Mouse (Mus musculus) retina, embryonic 14.5 days (tissue): ENCODE measurements around the gene Pnma1.
A peak's percentile ranks its signal among the peaks of the same experiment; 100 is the strongest.

Experiments
- DNase-seq: peaks from one replicate; pipeline ENCODE4 v3.0.0-alpha.2; 2015; ENCODE audit warnings: low spot score

The Pnma1 gene

DNA sequence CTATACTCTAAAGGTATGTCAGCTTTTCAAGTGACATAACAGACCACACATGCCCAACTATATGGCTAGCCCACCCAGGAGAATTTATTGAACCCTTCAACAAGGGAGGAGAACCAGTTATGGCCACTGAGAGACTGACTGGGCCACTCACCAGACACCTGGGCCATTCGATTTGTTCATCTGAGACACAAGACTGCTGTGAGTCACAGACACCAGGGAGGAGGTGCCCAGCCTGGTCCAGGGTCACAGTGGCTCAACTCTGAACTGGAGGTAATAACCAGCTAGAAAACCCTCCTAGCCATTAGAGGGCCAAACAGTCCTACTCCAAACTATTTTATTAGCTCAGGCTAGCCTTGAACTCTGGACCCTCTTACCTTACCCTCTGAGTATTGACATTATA, 29.8 kb upstream of the Pnma1 start:
- DNase-seq, result no peak

DNA sequence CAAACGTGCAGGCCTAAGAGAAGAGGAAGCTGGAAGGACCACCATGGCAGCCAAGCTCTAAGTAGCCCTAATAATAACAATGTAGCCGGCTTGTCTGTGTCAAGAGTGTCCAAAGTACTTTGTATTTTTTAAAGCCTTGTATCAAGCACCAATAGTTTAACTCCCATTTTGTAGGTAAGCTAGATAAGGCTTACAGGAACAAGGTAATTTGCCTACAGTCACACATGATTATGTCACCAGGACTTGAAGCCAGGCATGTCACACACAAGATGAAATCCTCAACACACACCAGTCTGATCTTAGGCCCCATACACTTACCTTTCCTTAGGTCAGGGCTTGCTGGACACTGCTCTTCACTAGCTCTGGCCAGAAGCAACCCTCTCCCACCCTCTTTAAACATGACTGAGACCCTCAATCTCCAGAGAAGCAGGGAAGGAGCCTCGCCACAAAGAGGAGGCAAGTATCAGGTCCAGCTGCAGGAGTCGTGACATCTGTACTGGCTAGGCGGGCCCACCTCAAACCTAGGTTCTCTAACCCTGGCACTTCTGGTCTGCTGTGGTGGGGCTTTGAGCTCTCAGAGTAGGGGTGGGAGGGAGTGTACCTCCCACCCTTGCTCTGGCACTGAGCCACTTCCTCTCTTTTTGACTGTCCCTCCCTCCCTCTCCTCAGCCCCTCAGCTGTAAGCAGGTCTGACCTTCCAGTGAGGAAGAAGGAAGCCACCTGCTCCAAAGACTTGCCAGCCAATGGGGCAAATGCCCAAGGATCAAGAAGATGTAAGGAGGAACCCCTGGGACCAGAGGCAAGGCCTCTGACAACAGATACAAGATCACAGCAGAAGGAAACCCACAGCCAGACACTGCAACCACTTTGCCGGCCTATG, 28.8 kb upstream of the Pnma1 start:
- DNase-seq, result no peak

DNA sequence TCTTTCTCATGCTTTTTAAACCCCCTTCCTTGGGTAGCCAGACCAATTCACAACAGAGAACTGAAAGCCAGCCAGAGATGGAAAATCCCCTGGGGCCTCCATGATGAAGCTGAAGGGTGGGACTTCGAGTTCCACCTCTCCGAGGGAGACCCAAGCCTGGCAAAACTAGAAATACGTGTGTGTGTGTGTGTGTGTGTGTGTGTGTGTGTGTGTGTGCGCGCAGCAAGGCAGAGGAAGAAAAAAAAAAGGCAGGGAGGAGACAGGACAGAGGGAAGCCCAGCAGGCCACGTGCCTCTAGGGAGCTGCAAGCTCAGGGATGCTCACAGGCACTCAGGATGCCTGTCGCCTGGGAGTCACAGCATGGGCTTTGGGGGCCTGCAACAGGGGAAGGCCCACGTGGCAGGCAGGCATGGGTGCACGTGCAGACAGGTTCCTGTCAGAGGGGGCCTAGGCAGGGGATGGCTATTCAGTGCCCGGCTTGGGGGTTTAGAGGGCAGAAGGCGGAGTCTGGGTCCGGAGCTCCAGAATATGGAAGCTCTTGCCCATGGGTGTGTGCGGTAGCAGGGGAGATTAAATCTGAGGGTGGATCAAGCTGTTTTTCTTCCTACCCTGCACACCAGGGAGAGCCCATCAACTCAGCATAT, 28.0 kb upstream of the Pnma1 start:
- peak; percentile 61 for DNase-seq

DNA sequence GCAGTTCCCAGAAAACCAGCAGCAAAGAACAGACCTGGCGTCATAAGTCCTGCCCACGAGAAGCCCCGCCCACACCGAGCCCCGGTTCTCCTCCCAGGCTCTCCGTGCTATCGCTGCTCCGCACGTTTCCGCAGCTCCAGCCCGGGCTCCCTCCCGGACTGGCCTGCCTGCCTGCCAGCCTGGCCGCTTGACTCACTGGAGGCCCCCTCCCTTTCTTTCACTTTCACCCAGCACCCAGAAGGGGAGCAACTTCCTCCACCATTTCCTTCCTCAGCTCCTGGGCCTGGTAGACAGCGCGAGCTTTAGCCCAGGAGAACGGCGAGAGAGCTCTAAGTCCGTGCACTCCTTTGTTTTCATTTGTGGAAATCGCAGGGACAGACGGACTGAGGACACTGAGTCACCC, 27.4 kb upstream of the Pnma1 start:
- DNase-seq, result peak; percentile 78

DNA sequence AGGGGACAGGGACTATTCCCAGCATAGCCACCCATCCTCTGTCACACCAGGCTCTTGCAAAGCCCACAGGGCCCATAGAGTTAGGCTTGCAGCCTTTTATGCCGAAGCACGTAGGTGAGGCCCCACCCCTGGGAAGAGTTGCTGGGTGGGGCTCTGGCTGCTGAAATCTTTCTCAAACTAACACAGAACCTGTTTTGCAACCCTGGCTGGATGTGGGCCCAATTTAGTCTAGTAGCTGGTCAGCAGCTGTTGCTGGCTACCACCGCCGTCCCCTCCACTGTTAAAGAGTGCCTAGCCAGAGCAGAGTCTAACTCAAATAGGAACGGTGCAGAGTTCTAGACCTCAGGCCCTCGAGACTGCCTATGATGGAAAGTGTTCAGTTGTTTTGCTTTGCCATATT, 26.6 kb upstream of the Pnma1 start:
- no peak for DNase-seq

DNA sequence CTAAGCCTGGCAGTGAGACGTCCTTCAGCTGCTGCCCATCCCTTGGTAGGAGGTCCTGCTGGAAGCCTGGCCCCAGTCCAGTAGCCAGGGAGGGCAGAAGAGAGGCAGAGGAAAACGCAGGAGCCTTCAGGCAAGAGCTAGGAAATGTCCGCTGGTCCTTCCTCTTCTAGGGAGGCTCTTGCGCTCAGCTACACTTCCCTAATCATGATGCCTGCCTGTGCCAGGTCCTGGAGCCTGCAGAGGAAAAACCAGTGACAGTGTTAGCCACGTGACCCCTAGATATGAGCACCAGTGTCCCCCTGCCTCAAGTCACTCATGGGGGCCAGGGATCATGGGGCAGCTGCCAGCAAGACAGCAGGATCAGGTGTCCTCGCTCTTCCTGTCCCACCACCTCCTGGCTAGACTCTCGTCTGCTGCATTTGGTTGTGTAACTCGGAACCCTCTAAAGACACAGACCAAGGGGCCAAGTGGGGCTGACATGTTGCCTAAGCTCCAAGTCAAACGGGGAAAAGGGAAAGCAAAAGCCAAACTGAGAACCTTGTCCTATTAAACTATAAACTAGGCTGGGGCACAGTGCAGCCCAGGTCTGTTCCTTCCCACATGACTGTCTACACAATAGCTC, 26.0 kb upstream of the Pnma1 start:
- no peak for DNase-seq

DNA sequence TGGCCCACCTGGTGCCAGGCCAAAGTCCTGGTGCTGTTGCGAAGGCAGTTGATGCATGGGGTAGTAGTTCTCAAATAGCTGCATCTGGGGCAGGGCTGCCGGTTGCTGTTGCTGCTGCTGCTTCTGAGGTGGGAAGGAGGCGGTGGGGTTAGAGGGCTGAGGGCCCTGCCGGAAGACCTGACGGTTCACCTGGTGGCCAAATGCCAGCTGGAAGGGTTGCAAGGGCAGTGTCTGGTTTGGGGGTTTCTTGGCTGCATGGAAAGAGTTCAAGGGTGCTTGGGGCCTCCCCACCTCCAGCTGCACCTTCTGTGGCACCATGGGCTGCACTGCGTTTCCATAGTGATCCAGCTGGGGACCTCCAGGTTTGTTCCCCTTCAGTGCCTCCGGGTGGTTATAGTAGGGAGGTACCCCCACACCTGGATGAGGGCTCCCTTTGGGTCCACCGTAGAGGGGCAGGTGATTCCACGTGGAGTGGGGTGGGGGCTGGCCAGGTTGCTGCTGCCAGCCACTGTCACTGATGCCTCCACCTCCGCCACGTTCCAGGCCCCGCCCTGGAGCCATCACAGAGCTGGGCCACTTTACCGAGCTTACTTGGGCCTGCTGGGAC, 25.1 kb upstream of the Pnma1 start:
- DNase-seq, result no peak

DNA sequence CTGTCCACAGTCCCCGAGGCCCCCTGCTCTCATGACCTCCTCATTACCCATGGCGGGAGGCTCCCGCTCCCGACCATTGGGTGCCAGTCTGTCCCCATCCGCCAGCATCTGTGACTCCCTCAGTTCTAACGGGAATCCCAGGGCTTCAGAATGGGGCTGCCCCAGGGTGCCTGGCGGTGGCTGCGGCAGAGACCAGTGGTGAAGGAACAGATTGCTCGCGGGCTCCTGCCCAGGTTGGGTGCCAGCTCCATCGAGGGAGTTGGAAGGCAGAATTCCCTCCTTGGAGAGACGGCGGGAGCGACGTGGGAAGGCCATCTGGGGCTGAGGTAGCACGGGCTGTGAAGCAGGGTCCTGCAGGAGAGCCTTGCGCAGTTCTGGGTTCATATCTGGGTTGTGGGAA, 24.6 kb upstream of the Pnma1 start:
- no peak for DNase-seq

DNA sequence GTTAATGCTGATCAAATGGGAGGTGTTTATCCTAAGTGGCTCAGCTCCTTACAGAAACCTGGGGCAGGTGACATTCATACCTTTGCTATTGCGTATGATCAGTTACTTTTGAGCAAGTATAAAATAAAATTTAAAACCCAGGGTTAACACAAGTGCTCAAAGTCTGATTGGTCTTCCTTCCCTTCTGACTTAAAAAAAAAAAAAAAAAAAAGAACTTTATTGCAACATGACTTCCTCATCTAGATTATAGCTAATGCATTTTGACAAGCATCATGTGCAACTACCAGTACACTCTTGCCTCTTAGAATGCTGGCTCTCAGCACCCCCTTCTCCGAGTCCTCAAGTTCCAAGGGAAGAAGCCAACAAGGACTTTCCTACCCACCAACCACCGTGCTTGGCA, 23.9 kb upstream of the Pnma1 start:
- DNase-seq, result no peak

DNA sequence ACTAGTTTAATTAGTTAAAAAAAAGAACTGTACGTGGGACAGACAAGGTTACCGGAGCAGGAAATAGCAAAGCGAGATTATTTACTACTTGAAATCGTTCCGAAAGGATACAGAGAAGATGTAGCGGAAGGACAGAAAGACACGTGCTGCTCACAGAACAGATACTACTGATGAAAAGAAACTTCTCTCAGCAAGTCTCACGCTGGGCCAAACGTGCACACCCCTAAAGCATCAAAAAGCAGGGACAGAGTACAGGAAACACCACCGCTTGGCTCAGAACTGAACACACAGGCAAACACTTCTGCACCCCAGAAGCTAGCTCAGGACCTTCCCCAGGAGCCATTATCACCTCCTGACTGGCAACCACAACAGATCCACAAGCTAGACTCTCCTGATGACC, 22.3 kb upstream of the Pnma1 start:
- DNase-seq, result no peak

DNA sequence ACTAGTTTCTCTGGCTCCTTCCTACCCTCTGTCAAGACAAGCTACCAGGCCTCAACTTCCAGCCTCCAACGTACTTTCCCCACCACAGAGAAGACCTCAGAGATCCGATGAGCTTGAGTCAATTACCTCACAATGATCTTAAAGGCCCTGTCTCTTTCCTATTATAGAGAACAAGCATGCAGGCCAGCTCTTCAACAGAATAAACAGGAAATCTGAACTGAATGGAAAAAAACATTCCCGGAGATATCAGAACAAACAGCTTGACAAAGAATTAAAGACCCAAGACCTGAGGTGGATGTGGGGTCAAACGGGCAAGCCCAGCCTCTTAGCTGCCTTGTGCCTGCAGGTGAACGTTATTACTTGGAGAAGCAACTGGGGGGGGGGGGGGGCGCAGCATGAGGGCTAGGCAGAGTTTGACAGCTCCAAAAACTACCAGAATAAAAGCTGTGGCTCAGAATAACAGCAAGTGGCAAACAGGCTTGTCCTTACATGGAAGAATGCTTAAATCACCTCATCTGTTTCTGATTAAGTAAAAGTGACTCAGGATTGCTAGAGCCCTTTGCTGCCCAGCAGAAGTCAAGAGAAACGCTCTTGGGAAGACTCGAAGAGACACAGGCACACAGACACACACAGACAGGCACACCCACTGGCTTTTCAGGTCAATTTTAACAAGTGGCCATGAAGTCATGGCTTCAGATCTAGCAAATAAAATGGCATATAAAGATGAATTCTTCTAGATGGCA, 17.5 kb upstream of the Pnma1 start:
- DNase-seq, result no peak

DNA sequence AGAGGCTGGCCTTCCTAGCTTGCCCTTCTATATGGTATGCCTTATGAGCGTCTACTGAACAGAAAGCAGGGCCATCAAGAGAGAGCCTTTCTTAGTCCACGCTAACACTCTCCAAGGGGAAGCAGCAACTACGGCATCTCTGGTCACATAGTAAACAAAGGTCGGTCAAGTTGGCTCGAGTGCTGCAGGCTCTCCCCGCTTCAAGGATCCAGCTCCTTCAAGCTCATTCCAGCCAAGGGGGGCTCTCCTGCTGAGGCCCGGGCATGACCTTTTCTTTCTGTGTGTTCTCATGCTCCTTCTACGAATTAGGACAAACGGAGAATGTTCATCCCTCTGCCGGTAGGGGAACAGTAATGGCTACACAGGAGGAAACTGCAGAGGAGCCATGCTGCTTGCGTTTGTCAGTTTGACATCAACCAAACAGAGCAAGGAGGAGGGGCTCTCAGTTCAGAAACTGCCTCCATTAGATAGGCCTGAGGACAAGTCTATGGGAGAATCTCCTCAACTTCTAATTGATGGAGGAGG, 15.4 kb upstream of the Pnma1 start:
- DNase-seq, result no peak

DNA sequence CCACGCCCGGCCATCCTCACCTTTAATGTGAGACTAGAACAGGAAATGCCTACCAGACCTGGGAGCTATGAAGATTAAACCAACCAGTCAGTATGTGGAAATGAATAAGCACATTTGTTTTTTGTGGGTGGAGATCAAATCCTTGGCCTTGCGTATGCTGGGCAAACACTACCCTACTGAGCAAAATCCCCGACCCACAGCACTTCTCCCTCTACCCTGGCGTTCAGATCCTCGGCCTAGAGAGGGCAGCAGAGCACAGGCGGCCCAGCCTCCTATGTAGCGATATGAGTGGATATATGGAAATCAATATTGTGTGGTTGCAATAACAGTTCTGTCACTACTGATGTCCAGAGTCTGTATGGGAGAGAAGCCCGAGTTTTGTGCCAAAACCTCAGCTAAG, 14.8 kb upstream of the Pnma1 start:
- peak; percentile 58 for DNase-seq

DNA sequence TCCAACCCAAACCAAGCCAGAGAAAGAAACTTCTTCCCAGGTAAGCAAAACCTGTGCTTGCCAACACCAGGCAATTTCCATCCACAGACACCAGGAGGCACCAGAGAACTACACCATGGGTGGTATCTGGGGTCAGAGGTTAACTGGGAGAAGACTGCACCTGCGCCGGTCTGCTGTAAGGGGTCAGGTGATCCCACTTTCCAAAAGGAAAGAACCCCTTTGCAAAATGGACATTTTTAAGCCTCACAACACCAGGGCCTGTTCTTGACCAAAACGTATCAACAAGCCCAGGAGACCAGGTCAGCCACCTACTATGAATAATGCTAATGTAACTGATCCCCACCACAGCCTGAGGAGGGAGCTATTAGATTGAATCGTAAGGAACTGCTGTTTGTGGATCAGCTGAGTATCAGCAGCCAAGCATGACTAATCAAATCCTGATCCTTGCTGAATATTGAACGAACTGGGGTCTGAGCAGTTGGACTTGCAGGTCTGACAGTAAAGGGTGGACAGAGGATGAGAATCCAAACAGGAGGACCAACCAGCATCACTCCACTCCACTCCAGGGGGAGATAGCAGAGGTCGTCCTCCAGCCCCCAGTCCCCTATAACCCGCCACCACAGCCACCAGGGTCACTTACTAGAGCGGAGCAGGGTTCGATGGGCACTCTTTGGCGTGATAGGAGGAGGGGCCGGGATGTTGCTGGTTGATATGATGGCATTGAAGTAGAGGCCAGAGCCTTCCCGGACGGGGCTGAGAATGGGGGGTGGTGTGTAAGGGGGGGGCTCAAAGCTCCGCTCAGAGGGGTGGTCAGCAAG, 13.5 kb upstream of the Pnma1 start:
- peak; percentile 63 for DNase-seq

DNA sequence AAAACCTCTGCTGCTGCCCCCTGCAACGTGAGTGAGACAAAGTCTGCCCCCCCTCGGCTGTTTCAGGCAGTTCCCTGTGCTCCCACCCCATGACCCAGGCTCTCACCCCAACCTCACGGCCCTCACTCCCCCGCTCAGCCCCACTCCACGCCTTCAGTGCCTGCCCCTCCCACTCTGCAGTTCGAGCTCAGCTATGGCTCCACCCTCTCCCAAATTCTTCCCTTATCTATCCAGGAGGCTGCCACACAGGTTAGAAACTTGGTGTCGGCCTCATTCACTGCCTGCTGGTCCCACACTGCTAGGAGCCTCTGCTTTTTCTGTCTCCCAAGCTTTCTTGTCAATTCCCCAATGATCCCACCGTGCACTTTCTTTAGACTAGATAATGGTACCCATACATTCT, 12.8 kb upstream of the Pnma1 start:
- no peak for DNase-seq

DNA sequence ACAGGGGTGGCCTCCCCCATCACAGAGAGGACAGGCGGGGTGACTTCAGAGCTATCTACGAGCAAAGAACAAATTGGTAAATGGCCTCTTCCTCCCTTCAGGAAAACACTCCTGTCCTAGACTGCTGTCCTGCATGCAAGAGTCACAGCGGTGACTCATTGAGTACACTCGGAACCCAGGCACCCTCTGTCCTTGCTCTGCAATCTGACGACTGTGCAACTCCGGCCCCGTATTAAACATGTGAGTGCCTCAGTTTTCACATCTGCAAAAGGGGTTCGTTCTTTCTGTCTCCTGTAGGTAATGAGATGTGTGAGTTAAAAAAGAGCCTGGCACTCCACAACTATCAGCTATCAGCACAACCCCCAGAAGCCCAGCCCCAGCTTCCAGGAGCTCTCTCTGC, 12.2 kb upstream of the Pnma1 start:
- DNase-seq, result no peak

DNA sequence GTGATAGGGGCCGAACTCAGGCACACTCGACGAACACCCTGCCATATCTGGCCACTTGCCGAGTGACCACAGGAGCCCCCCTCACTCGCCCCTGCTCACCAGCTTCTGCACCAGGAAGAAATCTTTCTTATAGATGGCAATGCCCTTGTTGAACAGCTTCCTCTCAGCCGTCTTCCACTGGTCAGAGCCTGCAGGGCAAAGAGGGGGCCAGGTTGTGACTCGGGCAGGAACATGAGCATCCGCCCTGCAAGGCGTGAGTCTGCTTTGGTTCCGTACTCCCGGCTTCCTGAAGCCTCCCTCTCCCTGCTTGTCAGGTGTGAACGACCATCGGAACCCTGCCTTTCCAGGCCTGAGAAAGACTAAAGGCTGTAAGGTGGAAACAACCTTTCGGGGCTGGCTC, 9.9 kb upstream of the Pnma1 start:
- no peak for DNase-seq

DNA sequence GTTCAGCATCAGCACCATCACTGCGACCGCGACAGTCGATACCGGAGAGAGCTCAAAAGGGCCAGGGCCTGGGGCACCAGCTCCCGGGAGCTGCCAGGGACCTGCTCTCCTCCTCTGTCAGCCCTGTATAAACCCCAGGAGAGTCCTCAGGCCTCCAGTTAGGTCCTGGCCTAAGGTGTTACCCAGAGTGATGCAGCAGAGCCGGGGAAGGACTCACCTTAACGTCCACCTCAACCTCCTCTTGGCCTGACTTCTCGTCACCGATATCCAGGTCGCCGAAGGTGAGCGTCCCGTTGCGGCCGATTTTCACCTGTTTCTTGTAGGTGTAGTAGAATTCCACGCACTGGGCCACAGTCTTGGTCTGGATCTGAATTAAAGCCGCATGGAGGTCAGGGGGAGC, 7.9 kb upstream of the Pnma1 start:
- DNase-seq, result no peak

DNA sequence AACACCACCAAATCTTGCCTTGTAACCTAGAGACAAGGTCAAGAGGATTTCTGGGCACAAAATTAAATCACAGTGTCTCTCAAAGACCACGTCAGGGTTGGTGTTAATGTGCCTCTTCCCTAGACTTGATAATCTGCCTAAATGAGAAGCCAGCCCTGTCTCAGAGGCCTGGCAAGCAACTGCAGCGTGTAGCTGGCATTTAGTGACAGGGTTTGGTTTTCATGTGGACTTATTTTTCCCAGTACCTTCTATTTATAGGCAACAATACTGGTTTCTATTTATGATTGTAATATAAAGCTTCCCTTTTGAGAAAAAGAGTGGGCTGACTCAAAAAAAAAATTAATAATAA, 7.2 kb upstream of the Pnma1 start:
- DNase-seq, result no peak

DNA sequence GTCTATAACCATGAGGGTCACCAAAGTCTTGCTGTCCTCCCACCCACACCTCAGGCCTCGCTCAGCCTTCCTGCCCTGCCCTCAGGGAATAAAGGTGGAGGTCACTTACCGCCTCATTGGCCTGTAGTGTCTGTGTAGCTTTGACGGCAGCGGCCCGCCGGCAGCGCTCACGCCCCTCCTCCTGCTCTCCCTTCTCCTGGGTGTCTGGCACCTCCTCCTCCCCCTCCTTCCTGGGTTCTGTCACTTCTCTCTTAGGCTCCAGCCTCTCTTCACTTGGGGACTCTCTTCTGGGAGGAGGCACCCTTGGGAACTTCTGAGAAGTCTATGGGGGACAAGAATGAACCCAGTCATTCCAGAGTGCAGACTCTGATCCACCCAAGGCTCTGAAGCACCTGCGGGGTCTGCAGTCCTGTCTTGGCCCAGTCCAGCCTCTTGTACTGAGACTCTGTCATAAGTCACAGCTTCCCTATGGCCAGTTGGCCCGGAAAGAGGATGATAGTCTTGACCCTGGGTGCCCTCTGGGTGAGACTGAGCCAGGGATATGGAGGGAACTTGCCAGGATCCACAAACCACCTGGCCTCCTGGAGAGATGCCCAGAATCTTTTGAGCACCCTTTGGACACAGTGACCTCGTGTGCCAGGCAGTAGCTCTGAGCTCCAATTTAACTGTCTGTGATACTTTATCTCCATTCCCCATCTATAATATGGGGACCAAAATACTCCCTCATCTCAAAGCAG, 6.7 kb upstream of the Pnma1 start:
- no peak for DNase-seq

DNA sequence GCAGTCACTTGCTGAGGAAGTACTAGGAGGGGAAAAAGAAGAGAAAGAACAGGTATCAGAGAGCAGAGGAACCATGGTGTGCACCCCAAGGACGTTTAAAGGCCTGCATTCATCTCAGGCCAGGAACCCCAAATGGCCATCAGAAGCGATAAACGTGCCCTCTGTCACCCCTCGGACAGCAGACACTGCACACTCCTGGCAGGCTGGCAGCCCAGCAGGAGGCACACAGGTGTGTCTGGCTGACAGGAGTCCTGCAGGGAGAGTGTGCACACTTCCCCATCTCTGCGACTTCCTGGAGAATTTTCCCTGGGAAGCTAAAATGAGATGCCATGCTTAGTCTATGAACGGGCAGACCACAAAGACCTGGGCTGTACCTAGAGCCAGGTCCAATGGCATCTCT, 5.1 kb upstream of the Pnma1 start:
- DNase-seq, result no peak
